In the genomic region with DNA sequence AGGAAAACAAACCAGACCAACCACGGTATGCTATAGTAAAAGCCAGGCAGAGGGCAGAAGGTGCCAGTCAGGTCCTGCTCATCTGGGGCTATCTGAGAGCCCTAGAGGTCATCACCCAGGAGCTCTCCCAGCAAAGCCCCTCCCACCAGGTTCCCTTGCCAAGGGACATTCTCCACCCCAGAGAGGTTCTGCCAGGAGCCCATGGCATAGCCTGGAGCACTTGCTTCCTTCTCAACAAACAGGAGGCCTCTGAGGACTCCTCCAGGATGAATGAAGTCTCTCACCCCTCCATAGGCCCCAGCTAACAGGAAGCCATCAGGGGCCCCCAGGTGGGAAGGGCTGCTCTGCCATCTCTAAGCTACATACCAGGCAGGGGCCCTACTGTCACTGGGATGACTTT, we compare ENCODE assay signal across 11 mouse cellular contexts.
A peak's percentile ranks its signal among the peaks of the same experiment; 100 is the strongest.
DNase-seq lines count a peak whose midpoint lies in the region; ATAC-seq lines count a peak whose summit lies in the region.
"Had no signal": no experiment of that assay in that cellular context is flagged by ENCODE, and none has a peak within 500 bp of the region (broad histone marks: within the 10 kb centered on the region; RNA-seq: fewer than 3 reads in every experiment).

No protein-coding gene starts in this region.

- H3K36me3 ChIP-seq in kidney, embryonic 14.5 days (ENCODE audit: control insufficient read depth, insufficient read depth, low read length), result no peaks in the 10 kb centered on the region
- H3K36me3 ChIP-seq: hindbrain, embryonic 15.5 days; limb, embryonic 13.5 days; neural tube, embryonic 13.5 days had no signal

- no peak overlapping the region for H3K27ac ChIP-seq in kidney, embryonic 14.5 days (ENCODE audit: low read depth, low read length)
- H3K27ac ChIP-seq: hindbrain, embryonic 15.5 days; limb, embryonic 13.5 days; neural tube, embryonic 13.5 days had no signal

- DNase-seq in adrenal gland, adult 2 months, result peak; percentile 68
- DNase-seq in adrenal gland, adult 18-20 months (ENCODE audit: low spot score in 2 of 2), result no peak
- DNase-seq in kidney, adult 9 months, result peak; percentile 64
- peak; percentile 70 to 71 for DNase-seq in kidney, postnatal 36 days
- DNase-seq in naive thymus-derived CD4-positive, alpha-beta T cell, adult 2 months (ENCODE audit: low read depth), result peak; percentile 49
- no peak for DNase-seq in embryo, embryonic 10 days (ENCODE audit: low spot score)

- no peaks in the 10 kb centered on the region for H3K9me3 ChIP-seq in kidney, embryonic 14.5 days (ENCODE audit: control insufficient read depth, low read length)
- H3K9me3 ChIP-seq: hindbrain, embryonic 15.5 days; limb, embryonic 13.5 days; neural tube, embryonic 13.5 days had no signal

- no peak overlapping the region for H3K4me3 ChIP-seq in kidney, embryonic 14.5 days (ENCODE audit: low read length)
- H3K4me3 ChIP-seq: hindbrain, embryonic 15.5 days; limb, embryonic 13.5 days; neural tube, embryonic 13.5 days had no signal

- H3K9ac ChIP-seq in kidney, embryonic 14.5 days (ENCODE audit: low read depth, low read length), result no peak overlapping the region
- H3K9ac ChIP-seq: hindbrain, embryonic 15.5 days; limb, embryonic 13.5 days; neural tube, embryonic 13.5 days had no signal

- ATAC-seq in kidney, embryonic 14.5 days (ENCODE audit: low FRiP score, low TSS enrichment), result no peak
- ATAC-seq in frontal cortex, adult (ENCODE audit: low TSS enrichment), result no peak

- H3K4me1 ChIP-seq in kidney, embryonic 14.5 days (ENCODE audit: control insufficient read depth, insufficient read depth, low read length), result peaks cover 19% of the 10 kb centered on the region; the same call in 1 of the 2 replicates

- WGBS in kidney, embryonic 14.5 days, result 52% methylated on average over 1 of the region's 1 CpGs

- H3K27me3 ChIP-seq in kidney, embryonic 14.5 days (ENCODE audit: control insufficient read depth, insufficient read depth, low read length), result no peaks in the 10 kb centered on the region
- H3K27me3 ChIP-seq: hindbrain, embryonic 15.5 days; limb, embryonic 13.5 days; neural tube, embryonic 13.5 days had no signal

- no peak overlapping the region for H3K4me2 ChIP-seq in kidney, embryonic 14.5 days (replicated peaks; ENCODE audit: low read depth, low read length)
- H3K4me2 ChIP-seq: hindbrain, embryonic 15.5 days; limb, embryonic 13.5 days; neural tube, embryonic 13.5 days had no signal

Comparison
In these comparisons a context has a peak if more than half of its experiments do, and no peak if none do; other contexts are left out.
1. DNase-seq: peak in adrenal gland, adult 2 months (single experiment), kidney, adult 9 months (single experiment), kidney, postnatal 36 days (2 of 2) and naive thymus-derived CD4-positive, alpha-beta T cell, adult 2 months (single experiment); none in adrenal gland, adult 18-20 months (0 of 2) and embryo, embryonic 10 days (single experiment).